Mouse (Mus musculus): ENCODE results near the gene Gan. TPM values are rescaled to one million over a fixed set of nuclear protein-coding genes. Genes with fewer than 3 reads are reported as not detected.

Gene Gan
- polyA plus RNA-seq, 1 experiment from 2014 or later: 4.1 TPM

DNA sequence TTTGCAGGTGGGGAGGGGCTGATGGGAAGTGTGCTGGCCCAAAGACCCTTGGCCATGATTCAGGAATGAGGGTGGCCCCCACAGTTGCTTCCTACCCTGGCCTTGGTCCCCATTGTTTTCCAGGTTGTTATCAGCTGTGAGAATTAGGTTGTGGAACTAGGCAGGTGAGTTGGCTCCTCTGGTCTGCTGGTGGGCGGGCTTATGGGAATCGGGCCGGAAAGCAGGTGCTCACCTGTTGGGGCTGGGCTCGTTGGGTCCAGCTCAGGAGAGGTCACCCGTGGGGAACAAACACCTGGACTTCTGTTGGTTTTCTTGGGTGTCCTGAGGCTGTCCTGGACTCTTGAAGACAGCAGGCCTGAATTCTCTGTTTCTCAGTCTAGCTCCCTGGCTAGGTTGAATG, 107.1 kb downstream of the Gan start:
- ATAC-seq (ENCODE audit: low read depth): no peak
- Histone ChIP-seq H3K4me2 (ENCODE audit: low read depth, low read length) (no peak overlapping the region), H3K27me3 (ENCODE audit: control insufficient read depth, insufficient read depth, low read length) (no peaks in the 10 kb centered on the region), H3K9me3 (ENCODE audit: control insufficient read depth, low read length) (no peaks in the 10 kb centered on the region), H3K9ac (replicated peaks; ENCODE audit: low read depth, low read length) (no peak overlapping the region), H3K4me3 (ENCODE audit: low read depth, low read length) (no peak overlapping the region), H3K4me1 (ENCODE audit: control insufficient read depth, insufficient read depth, low read length) (peaks cover 25% of the 10 kb centered on the region), H3K27ac (ENCODE audit: low read depth, low read length) (no peak overlapping the region), H3K36me3 (ENCODE audit: control insufficient read depth, insufficient read depth, low read length) (no peaks in the 10 kb centered on the region)
- WGBS: 94% methylated on average over 5 of the region's 5 CpGs

Other genes starting within 250 kb of the Gan start
- gene Cmc2, start 236.7 kb upstream of the Gan start, polyA plus RNA-seq (2014; fragmentation: Nextera tagmentation; extraction: Ambion mirVana): 30.1 and 33.9 TPM in 2 replicates
- 6.1 and 7.1 TPM in 2 replicates for gene Cenpn, start 236.4 kb upstream of the Gan start, polyA plus RNA-seq (2014; fragmentation: Nextera tagmentation; extraction: Ambion mirVana)
- 27.1 and 31.2 TPM in 2 replicates for gene Atmin, start 214.7 kb upstream of the Gan start, polyA plus RNA-seq (2014; fragmentation: Nextera tagmentation; extraction: Ambion mirVana)
- gene 1700030J22Rik, start 179.2 kb upstream of the Gan start, polyA plus RNA-seq (2014; fragmentation: Nextera tagmentation; extraction: Ambion mirVana): 4.4 and 5.9 TPM in 2 replicates
- gene Gcsh, start 164.6 kb upstream of the Gan start, polyA plus RNA-seq (2014; fragmentation: Nextera tagmentation; extraction: Ambion mirVana): 106 and 111 TPM in 2 replicates
- gene Pkd1l2, start 75.7 kb upstream of the Gan start, polyA plus RNA-seq (2014; fragmentation: Nextera tagmentation; extraction: Ambion mirVana): 0.07 and 0.18 TPM in 2 replicates
- gene Bco1, start 62.3 kb upstream of the Gan start, polyA plus RNA-seq (2014; fragmentation: Nextera tagmentation; extraction: Ambion mirVana): 0.25 and 0.39 TPM in 2 replicates
- gene Cmip, start 98.9 kb downstream of the Gan start, polyA plus RNA-seq (2014; fragmentation: Nextera tagmentation; extraction: Ambion mirVana): 135 and 144 TPM in 2 replicates